In genomic region chr14:79486617-79486992, GRCm38 (mm10) we compare ENCODE assay signal across 8 mouse cellular contexts. TPM values are rescaled to one million over a fixed set of nuclear protein-coding genes. Genes with fewer than 3 reads are reported as not detected.
A peak's percentile ranks its signal among the peaks of the same experiment; 100 is the strongest.
DNase-seq lines count a peak whose midpoint lies in the region; ATAC-seq and TF ChIP-seq lines count a peak whose summit lies in the region.

No protein-coding gene starts in this region.

- H3K4me2 ChIP-seq in limb, embryonic 14.5 days (replicated peaks; ENCODE audit: low read depth, low read length, severe bottlenecking): peak overlapping the region; percentile 66
- peak overlapping the region; percentile 48 for H3K4me2 ChIP-seq in stomach, embryonic 14.5 days (replicated peaks; ENCODE audit: low read depth, low read length)

- peak; percentile 15 for DNase-seq in cerebellum, adult 9-10 months
- DNase-seq in cerebellum, adult 11-12 months: no peak
- DNase-seq in thymus, postnatal 4 days: peak; percentile 34
- no peak for DNase-seq in thymus, postnatal 36 days
- DNase-seq in limb, embryonic 14.5 days (ENCODE audit: low spot score): no peak
- DNase-seq in gastrocnemius, postnatal 14 days: no peak
- DNase-seq in right cerebral cortex, adult 2 months (ENCODE audit: low spot score in 2 of 2): no peak

- no peaks in the 10 kb centered on the region for H3K36me3 ChIP-seq in limb, embryonic 14.5 days (ENCODE audit: control insufficient read depth, insufficient read depth, low read length)
- H3K36me3 ChIP-seq in stomach, embryonic 14.5 days (ENCODE audit: control insufficient read depth, insufficient read depth, low read length): no peaks in the 10 kb centered on the region

- no peak for ATAC-seq in limb, embryonic 14.5 days (ENCODE audit: low FRiP score, low read depth)
- no peak for ATAC-seq in stomach, embryonic 14.5 days (ENCODE audit: insufficient number of reproducible peaks, insufficient read depth, low FRiP score, low read depth)

- 0 out of 2 replicates have a peak overlapping the region, but pooled peaks have one; percentile 43 for H3K9ac ChIP-seq in limb, embryonic 14.5 days (ENCODE audit: low read depth, low read length, severe bottlenecking)
- no peak overlapping the region for H3K9ac ChIP-seq in stomach, embryonic 14.5 days (replicated peaks; ENCODE audit: low read depth, low read length)

- peaks cover 26% of the 10 kb centered on the region for H3K4me1 ChIP-seq in limb, embryonic 14.5 days (ENCODE audit: control insufficient read depth, insufficient read depth, low read length)
- H3K4me1 ChIP-seq in stomach, embryonic 14.5 days (ENCODE audit: control insufficient read depth, insufficient read depth, low read length): peaks cover 41% of the 10 kb centered on the region

- intact Hi-C loops in gastrocnemius, postnatal 14 days (cut with DNase I; ENCODE audit: low total_unique reads): no loop called here

- H3K27me3 ChIP-seq in limb, embryonic 14.5 days (ENCODE audit: control insufficient read depth, insufficient read depth, low read length): no peaks in the 10 kb centered on the region
- H3K27me3 ChIP-seq in stomach, embryonic 14.5 days (ENCODE audit: control insufficient read depth, insufficient read depth, low read length): no peaks in the 10 kb centered on the region

- peak overlapping the region; percentile 36 for H3K4me3 ChIP-seq in limb, embryonic 14.5 days (replicated peaks; ENCODE audit: low read length)
- H3K4me3 ChIP-seq in stomach, embryonic 14.5 days (ENCODE audit: low read depth, low read length): peak overlapping the region; percentile 27; the same call in 1 of the 2 replicates

- 13% methylated on average over 8 of the region's 8 CpGs for WGBS in limb, embryonic 14.5 days
- WGBS in stomach, embryonic 14.5 days: 23% methylated on average over 8 of the region's 8 CpGs

- peak overlapping the region; percentile 65; the same call in 1 of the 2 replicates for H3K27ac ChIP-seq in limb, embryonic 14.5 days (replicated peaks; ENCODE audit: low read depth, low read length)
- H3K27ac ChIP-seq in stomach, embryonic 14.5 days (ENCODE audit: low read length): peak overlapping the region; percentile 2; the same call in 1 of the 2 replicates

- no peaks in the 10 kb centered on the region for H3K9me3 ChIP-seq in limb, embryonic 14.5 days (ENCODE audit: control insufficient read depth, low read length)
- H3K9me3 ChIP-seq in stomach, embryonic 14.5 days (ENCODE audit: control insufficient read depth, low read depth, low read length): no peaks in the 10 kb centered on the region

- no peak for TF ChIP-seq POLR2A in limb, embryonic 14.5 days (IDR thresholded peaks at IDR 0.05; ENCODE audit: borderline replicate concordance, extremely low read depth, insufficient read depth, insufficient read length)

RNA-seq across cellular contexts. Expression of gene Wbp4, which starts 5.3 kb away (rescaled TPM):
- 16.5 and 22.6 TPM in 2 replicates for polyA plus RNA-seq in limb, embryonic 14.5 days (2012; rRNA removed)
- polyA plus RNA-seq in limb, embryonic 14.5 days (2014; fragmentation: Nextera tagmentation; extraction: Ambion mirVana): 44.1 and 47.2 TPM in 2 replicates
- polyA plus RNA-seq in stomach, embryonic 14.5 days (2014; fragmentation: Nextera tagmentation; extraction: Ambion mirVana): 43.6 and 50.3 TPM in 2 replicates
- 10 to 100 TPM; 20.0 to 21.2 TPM for total RNA-seq in gastrocnemius, postnatal 14 days (2021)

RNA-seq across cellular contexts. Expression of gene Elf1, which starts 5.6 kb away (rescaled TPM):
- 12.7 and 15.3 TPM in 2 replicates for polyA plus RNA-seq in limb, embryonic 14.5 days (2012; rRNA removed)
- polyA plus RNA-seq in limb, embryonic 14.5 days (2014; fragmentation: Nextera tagmentation; extraction: Ambion mirVana): 15.8 and 18.7 TPM in 2 replicates
- polyA plus RNA-seq in stomach, embryonic 14.5 days (2014; fragmentation: Nextera tagmentation; extraction: Ambion mirVana): 25.8 and 27.6 TPM in 2 replicates
- 1 to 10 TPM; 8.2 to 8.3 TPM for total RNA-seq in gastrocnemius, postnatal 14 days (2021)

RNA-seq across cellular contexts. Expression of gene Kbtbd6, which starts 35.0 kb away (rescaled TPM):
- 2.1 and 2.4 TPM in 2 replicates for polyA plus RNA-seq in limb, embryonic 14.5 days (2012; rRNA removed)
- 2.1 and 2.5 TPM in 2 replicates for polyA plus RNA-seq in limb, embryonic 14.5 days (2014; fragmentation: Nextera tagmentation; extraction: Ambion mirVana)
- polyA plus RNA-seq in stomach, embryonic 14.5 days (2014; fragmentation: Nextera tagmentation; extraction: Ambion mirVana): 2.8 and 3.0 TPM in 2 replicates
- under 1 TPM; 0.18 TPM for total RNA-seq in gastrocnemius, postnatal 14 days (2021)

Comparison
In these comparisons a context has a peak if more than half of its experiments do, and no peak if none do; other contexts are left out.
1. DNase-seq: peak in cerebellum, adult 9-10 months (single experiment) and thymus, postnatal 4 days (single experiment); none in cerebellum, adult 11-12 months (single experiment), thymus, postnatal 36 days (0 of 2), limb, embryonic 14.5 days (single experiment), gastrocnemius, postnatal 14 days (single experiment) and right cerebral cortex, adult 2 months (0 of 2).